Mouse (Mus musculus): ENCODE results near the gene 4933424G06Rik. TPM values are rescaled to one million over a fixed set of nuclear protein-coding genes. Genes with fewer than 3 reads are reported as not detected.

4933424G06Rik gene
- polyA plus RNA-seq, 1 experiment = not detected

DNA sequence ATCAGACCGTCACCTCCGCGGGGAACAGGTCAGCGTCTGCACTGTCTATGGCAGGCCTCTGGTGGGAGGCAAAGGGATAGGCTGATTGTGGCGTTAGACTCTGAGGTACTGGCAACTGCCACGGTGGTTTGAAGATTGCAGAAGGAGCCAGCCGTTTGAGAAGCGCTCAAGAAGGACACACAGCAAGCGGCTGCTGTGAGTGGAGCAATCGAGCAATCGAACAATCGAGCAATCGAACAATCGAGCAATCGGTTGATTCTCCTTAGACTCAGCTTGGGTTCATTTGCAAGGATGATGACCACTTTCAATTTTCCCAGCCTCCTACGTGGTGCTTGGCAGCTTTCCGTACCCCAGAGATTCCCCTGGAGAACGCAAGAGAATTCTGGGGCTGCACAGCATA is 49.1 kb downstream of the 4933424G06Rik start:
- H3K36me3 ChIP-seq (ENCODE audit: control insufficient read depth, insufficient read depth, low read length, poor library complexity, severe bottlenecking) = no peaks in the 10 kb centered on the region
- H3K4me1 ChIP-seq (ENCODE audit: control insufficient read depth, insufficient read depth, low read length) = no peaks in the 10 kb centered on the region
- no peaks in the 10 kb centered on the region for H3K27me3 ChIP-seq (ENCODE audit: control insufficient read depth, insufficient read depth, low read length, poor library complexity, severe bottlenecking)
- no peak overlapping the region for H3K9ac ChIP-seq (ENCODE audit: low read depth, poor library complexity, severe bottlenecking)
- H3K4me3 ChIP-seq (ENCODE audit: low read depth, low read length) = peak overlapping the region; percentile 19; the same call in 1 of the 2 replicates
- H3K27ac ChIP-seq (ENCODE audit: insufficient read depth, low read length) = no peak overlapping the region
- no peak for TF ChIP-seq EP300 (IDR thresholded peaks at IDR 0.05; ENCODE audit: insufficient read depth, low read depth, low read length)
- TF ChIP-seq CTCF (IDR thresholded peaks at IDR 0.05; ENCODE audit: low read depth, low read length) = no peak
- no peak for TF ChIP-seq POLR2A (IDR thresholded peaks at IDR 0.05; ENCODE audit: insufficient read depth, low read length)
- H3K9me3 ChIP-seq (replicated peaks; ENCODE audit: control insufficient read depth, insufficient read depth, low read length, poor library complexity, severe bottlenecking) = no peaks in the 10 kb centered on the region

DNA sequence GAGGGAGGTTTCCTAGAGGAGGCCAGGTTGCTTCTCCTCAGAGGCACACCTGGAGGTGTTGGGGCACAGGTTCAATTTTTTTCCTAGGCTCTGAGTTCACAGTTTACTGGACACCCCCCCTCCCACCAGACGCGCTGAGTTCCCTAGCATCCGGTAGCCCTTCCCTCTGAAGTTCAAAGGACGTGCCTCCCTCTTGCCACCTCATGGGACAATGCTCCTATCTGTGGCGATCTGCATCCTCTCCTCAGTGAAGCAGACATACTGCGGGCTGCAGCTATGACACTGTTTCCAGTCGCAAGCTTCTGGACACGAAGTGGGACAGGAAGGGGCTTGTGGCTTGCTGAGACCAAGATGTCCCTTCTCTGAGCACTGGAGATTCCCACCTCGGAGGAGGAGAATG is 50.5 kb downstream of the 4933424G06Rik start:
- H3K36me3 ChIP-seq (ENCODE audit: control insufficient read depth, insufficient read depth, low read length, poor library complexity, severe bottlenecking) = no peaks in the 10 kb centered on the region
- H3K9me3 ChIP-seq (replicated peaks; ENCODE audit: control insufficient read depth, insufficient read depth, low read length, poor library complexity, severe bottlenecking) = no peaks in the 10 kb centered on the region
- H3K4me3 ChIP-seq (ENCODE audit: low read depth, low read length) = no peak overlapping the region
- no peaks in the 10 kb centered on the region for H3K27me3 ChIP-seq (ENCODE audit: control insufficient read depth, insufficient read depth, low read length, poor library complexity, severe bottlenecking)
- TF ChIP-seq CTCF (IDR thresholded peaks at IDR 0.05; ENCODE audit: low read depth, low read length) = no peak
- TF ChIP-seq POLR2A (IDR thresholded peaks at IDR 0.05; ENCODE audit: insufficient read depth, low read length) = no peak
- TF ChIP-seq EP300 (IDR thresholded peaks at IDR 0.05; ENCODE audit: insufficient read depth, low read depth, low read length) = no peak
- H3K4me1 ChIP-seq (ENCODE audit: control insufficient read depth, insufficient read depth, low read length) = no peaks in the 10 kb centered on the region
- H3K9ac ChIP-seq (ENCODE audit: low read depth, poor library complexity, severe bottlenecking) = no peak overlapping the region
- no peak overlapping the region for H3K27ac ChIP-seq (ENCODE audit: insufficient read depth, low read length)

DNA sequence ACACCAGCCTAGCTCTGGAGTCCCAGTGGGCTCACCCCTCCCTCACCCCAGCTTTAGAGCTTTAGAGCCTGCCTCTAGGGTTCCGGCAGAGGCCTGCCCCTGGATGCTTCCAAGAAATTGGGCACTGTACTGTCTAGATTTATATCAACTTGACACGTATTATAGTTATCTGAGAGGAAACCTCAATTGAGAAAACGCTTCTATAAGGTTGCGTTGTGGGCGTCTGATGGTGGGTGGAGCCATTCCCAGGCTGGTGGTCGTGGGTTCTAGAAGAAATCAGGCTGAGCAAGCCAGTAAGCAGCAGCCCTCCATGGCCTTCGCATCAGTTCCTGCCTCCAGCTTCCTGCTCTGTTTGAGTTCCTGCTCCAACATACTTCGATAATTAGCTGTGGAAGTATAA is 51.1 kb downstream of the 4933424G06Rik start:
- Histone ChIP-seq H3K9me3 (replicated peaks; ENCODE audit: control insufficient read depth, insufficient read depth, low read length, poor library complexity, severe bottlenecking) (no peaks in the 10 kb centered on the region), H3K27ac (ENCODE audit: insufficient read depth, low read length) (no peak overlapping the region)

DNA sequence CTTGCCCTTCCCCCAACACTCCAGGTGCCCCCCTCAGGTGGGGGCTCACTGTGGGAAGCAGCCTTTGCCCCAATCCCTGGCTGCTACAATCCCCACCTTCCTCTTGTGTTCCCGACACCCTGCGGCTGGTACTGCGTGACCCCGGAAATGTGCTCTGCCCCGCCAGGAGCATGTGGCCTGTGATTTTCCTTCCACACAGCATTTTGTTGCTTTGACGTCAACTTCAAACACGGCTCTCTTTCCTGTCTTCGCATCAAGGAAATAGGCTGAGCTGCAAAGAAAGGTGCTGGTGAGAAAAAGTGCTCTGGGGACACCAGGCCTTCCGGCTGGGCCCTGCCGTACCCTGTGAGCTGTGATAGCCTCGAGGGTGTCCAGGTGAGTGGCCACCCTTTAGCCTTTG is 51.6 kb downstream of the 4933424G06Rik start, which contains the start of gene Zap70:
TSS of gene Zap70 (plus strand) at position 231 of the 400 bp plus-strand sequence.
- TF ChIP-seq POLR2A (IDR thresholded peaks at IDR 0.05; ENCODE audit: insufficient read depth, low read length) (no peak), EP300 (IDR thresholded peaks at IDR 0.05; ENCODE audit: insufficient read depth, low read depth, low read length) (no peak), CTCF (IDR thresholded peaks at IDR 0.05; ENCODE audit: low read depth, low read length) (no peak)
- H3K4me3 ChIP-seq (ENCODE audit: low read depth, low read length) = no peak within 1 kb of the TSS

More for the DNA sequence above, 51.1 kb downstream of the 4933424G06Rik start:
- Histone ChIP-seq H3K27me3 (ENCODE audit: control insufficient read depth, insufficient read depth, low read length, poor library complexity, severe bottlenecking) (no peaks in the 10 kb centered on the region), H3K4me1 (ENCODE audit: control insufficient read depth, insufficient read depth, low read length) (no peaks in the 10 kb centered on the region), H3K36me3 (ENCODE audit: control insufficient read depth, insufficient read depth, low read length, poor library complexity, severe bottlenecking) (no peaks in the 10 kb centered on the region), H3K4me3 (ENCODE audit: low read depth, low read length) (no peak overlapping the region), H3K9ac (ENCODE audit: low read depth, poor library complexity, severe bottlenecking) (no peak overlapping the region)
- TF ChIP-seq CTCF (IDR thresholded peaks at IDR 0.05; ENCODE audit: low read depth, low read length) (no peak), POLR2A (IDR thresholded peaks at IDR 0.05; ENCODE audit: insufficient read depth, low read length) (no peak), EP300 (IDR thresholded peaks at IDR 0.05; ENCODE audit: insufficient read depth, low read depth, low read length) (no peak)

DNA sequence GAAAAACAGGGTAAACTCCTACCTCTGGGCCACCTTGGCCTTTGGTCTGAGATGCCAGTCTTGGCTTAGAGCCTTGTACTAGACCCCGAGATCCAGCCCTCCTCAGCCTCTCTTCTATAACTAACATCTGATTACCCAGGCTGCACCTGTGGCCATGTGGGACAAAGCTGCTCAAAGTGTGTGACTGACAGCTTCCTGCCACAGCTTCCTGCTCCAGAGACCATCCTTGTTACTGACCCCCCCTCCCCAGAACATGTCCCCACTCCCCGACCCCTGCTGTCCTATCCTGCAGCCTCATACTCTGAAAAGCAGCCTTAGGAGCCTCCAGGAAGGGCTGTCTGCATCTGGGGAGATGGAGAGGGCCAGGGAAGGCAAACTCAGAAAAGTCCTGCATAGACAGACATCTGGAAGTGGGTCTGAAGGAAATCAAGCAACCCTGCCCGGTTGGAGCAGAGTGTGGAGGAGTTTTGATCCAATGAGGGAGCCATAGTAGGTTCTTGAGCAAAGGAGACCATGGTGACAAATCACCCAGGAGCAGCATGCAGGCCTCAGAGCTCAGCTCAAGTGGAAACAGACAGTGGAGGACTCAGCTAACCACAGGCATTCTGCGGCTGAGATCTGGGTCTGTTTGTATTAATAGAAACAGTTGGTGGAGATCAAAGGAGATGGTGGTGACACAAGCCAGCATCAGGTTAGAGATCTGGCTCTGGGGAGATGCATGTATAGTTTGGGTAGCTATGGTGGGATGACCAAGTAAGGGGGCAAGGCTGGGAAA is 56.7 kb downstream of the 4933424G06Rik start:
- no peaks in the 10 kb centered on the region for H3K27me3 ChIP-seq (ENCODE audit: control insufficient read depth, insufficient read depth, low read length, poor library complexity, severe bottlenecking)
- no peak overlapping the region for H3K9ac ChIP-seq (ENCODE audit: low read depth, poor library complexity, severe bottlenecking)
- TF ChIP-seq CTCF (IDR thresholded peaks at IDR 0.05; ENCODE audit: low read depth, low read length) (no peak), EP300 (IDR thresholded peaks at IDR 0.05; ENCODE audit: insufficient read depth, low read depth, low read length) (no peak), POLR2A (IDR thresholded peaks at IDR 0.05; ENCODE audit: insufficient read depth, low read length) (no peak)
- H3K9me3 ChIP-seq (replicated peaks; ENCODE audit: control insufficient read depth, insufficient read depth, low read length, poor library complexity, severe bottlenecking) = no peaks in the 10 kb centered on the region
- peaks cover 11% of the 10 kb centered on the region for H3K4me1 ChIP-seq (ENCODE audit: control insufficient read depth, insufficient read depth, low read length)
- H3K27ac ChIP-seq (ENCODE audit: insufficient read depth, low read length) = no peak overlapping the region
- H3K4me3 ChIP-seq (ENCODE audit: low read depth, low read length) = no peak overlapping the region
- H3K36me3 ChIP-seq (ENCODE audit: control insufficient read depth, insufficient read depth, low read length, poor library complexity, severe bottlenecking) = no peaks in the 10 kb centered on the region

More for the DNA sequence above, 51.6 kb downstream of the 4933424G06Rik start, which contains the start of gene Zap70:
- H3K27me3 ChIP-seq (ENCODE audit: control insufficient read depth, insufficient read depth, low read length, poor library complexity, severe bottlenecking) = no peaks in the 10 kb centered on the region
- no peaks in the 10 kb centered on the region for H3K9me3 ChIP-seq (replicated peaks; ENCODE audit: control insufficient read depth, insufficient read depth, low read length, poor library complexity, severe bottlenecking)
- no peaks in the 10 kb centered on the region for H3K36me3 ChIP-seq (ENCODE audit: control insufficient read depth, insufficient read depth, low read length, poor library complexity, severe bottlenecking)
- H3K27ac ChIP-seq (ENCODE audit: insufficient read depth, low read length) = no peak within 1 kb of the TSS
- no peaks in the 10 kb centered on the region for H3K4me1 ChIP-seq (ENCODE audit: control insufficient read depth, insufficient read depth, low read length)
- no peak within 1 kb of the TSS for H3K9ac ChIP-seq (ENCODE audit: low read depth, poor library complexity, severe bottlenecking)

DNA sequence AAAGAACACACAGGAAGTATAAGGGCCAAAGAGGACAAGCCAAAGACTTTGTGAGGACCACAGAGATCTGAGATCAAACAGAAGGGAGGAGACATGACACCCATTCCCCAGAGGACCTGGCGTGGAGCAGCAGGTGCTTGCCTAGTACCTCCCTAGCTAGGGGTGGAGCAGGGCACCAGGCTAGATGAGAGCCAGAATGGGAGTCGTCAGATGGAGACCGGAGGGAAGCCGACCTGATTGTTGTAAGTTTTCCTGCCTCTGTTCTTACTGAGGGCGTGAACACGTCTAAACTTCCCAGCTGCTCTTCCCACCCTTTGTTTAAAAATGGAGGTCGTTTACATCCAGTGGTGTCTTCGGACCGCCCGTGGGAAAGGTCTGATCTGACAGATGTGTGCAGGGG is 57.4 kb downstream of the 4933424G06Rik start:
- Histone ChIP-seq H3K9me3 (replicated peaks; ENCODE audit: control insufficient read depth, insufficient read depth, low read length, poor library complexity, severe bottlenecking) (no peaks in the 10 kb centered on the region), H3K4me1 (ENCODE audit: control insufficient read depth, insufficient read depth, low read length) (peaks cover 15% of the 10 kb centered on the region), H3K27ac (ENCODE audit: insufficient read depth, low read length) (no peak overlapping the region), H3K4me3 (ENCODE audit: low read depth, low read length) (no peak overlapping the region), H3K9ac (ENCODE audit: low read depth, poor library complexity, severe bottlenecking) (no peak overlapping the region), H3K27me3 (ENCODE audit: control insufficient read depth, insufficient read depth, low read length, poor library complexity, severe bottlenecking) (no peaks in the 10 kb centered on the region), H3K36me3 (ENCODE audit: control insufficient read depth, insufficient read depth, low read length, poor library complexity, severe bottlenecking) (no peaks in the 10 kb centered on the region)
- TF ChIP-seq POLR2A (IDR thresholded peaks at IDR 0.05; ENCODE audit: insufficient read depth, low read length) (no peak), EP300 (IDR thresholded peaks at IDR 0.05; ENCODE audit: insufficient read depth, low read depth, low read length) (no peak), CTCF (IDR thresholded peaks at IDR 0.05; ENCODE audit: low read depth, low read length) (no peak)

Measured in ES-Bruce4 (cell line).